Mouse (Mus musculus) olfactory bulb, adult 2 months (tissue): ENCODE data around the gene Ptn. TPM values are rescaled to one million over a fixed set of nuclear protein-coding genes. Genes with fewer than 3 reads are reported as not detected.

Experiments used
- H3K27ac ChIP-seq: fragments of 200-500 bp; 2 replicates; pipeline ENCODE4 v1.5.1; 2012; ENCODE audit warnings: low read depth, low read length; ENCODE audit not compliant: insufficient read depth
- H3K4me1 ChIP-seq: fragments of 200-500 bp; 2 replicates; pipeline ENCODE4 v1.6.1; 2012; ENCODE audit warnings: low read length; ENCODE audit not compliant: control insufficient read depth, insufficient read depth
- H3K4me3 ChIP-seq: fragments of 200-500 bp; 2 replicates; pipeline ENCODE4 v1.5.1; 2012; ENCODE audit warnings: mild to moderate bottlenecking, low read depth, low read length, moderate library complexity; ENCODE audit not compliant: insufficient read depth
- CTCF ChIP-seq: fragments of 200-500 bp; IDR thresholded peaks from 2 replicates; pipeline ENCODE4 v1.5.1; 2012; ENCODE audit warnings: low read depth, mild to moderate bottlenecking, low read length, moderate library complexity; ENCODE audit not compliant: insufficient read depth
- POLR2A ChIP-seq: fragments of 200-500 bp; IDR thresholded peaks from 2 replicates; pipeline ENCODE4 v1.6.1; 2012; ENCODE audit warnings: mild to moderate bottlenecking, low read depth, low read length, moderate library complexity; ENCODE audit not compliant: insufficient read depth
- WGBS: fragments of 180-500 bp; shearing (Covaris S2); methylation state at CpG from one replicate; pipeline ENCODE4 v1.1.7; 2018; 5-methylcytosine and 5-hydroxymethylcytosine counted together
- polyA plus RNA-seq: library from polyadenylated mRNA; stranded (reverse); fragments of >200 nt; gene quantifications from 2 replicates; pipeline ENCODE4 v1.2.4, GENCODE M21; 2012; ENCODE audit warnings: low replicate concordance; ENCODE audit not compliant: missing spikeins, insufficient read depth, insufficient read length

Gene Ptn
- polyA plus RNA-seq, 1 experiment, result 318 TPM

- TF ChIP-seq POLR2A (no peak), CTCF (no peak)
- Histone ChIP-seq H3K27ac (no peak overlapping the region), H3K4me3 (no peak overlapping the region), H3K4me1 (0 out of 2 replicates have a peak, but pooled peaks cover 2% of the 10 kb centered on the region)
- 47% methylated on average over 7 of the region's 7 CpGs for WGBS
These were observed 32.3 kb downstream of the Ptn start for GRCm38 (mm10) chr6:36777567-36778337.

- 57% methylated on average over 2 of the region's 2 CpGs for WGBS
- no peak overlapping the region for H3K27ac ChIP-seq
- TF ChIP-seq POLR2A (no peak), CTCF (no peak)
- H3K4me3 ChIP-seq, result no peak overlapping the region
- H3K4me1 ChIP-seq, result peaks cover 5% of the 10 kb centered on the region; the same call in 1 of the 2 replicates
These were observed 33.0 kb downstream of the Ptn start for GRCm38 (mm10) chr6:36777039-36777438.

- TF ChIP-seq POLR2A (no peak), CTCF (no peak)
- WGBS, result 67% methylated on average over 10 of the region's 10 CpGs
- H3K4me1 ChIP-seq, result peaks cover 5% of the 10 kb centered on the region; the same call in 1 of the 2 replicates
- H3K4me3 ChIP-seq, result no peak overlapping the region
- no peak overlapping the region for H3K27ac ChIP-seq
These were observed 34.2 kb downstream of the Ptn start for GRCm38 (mm10) chr6:36775647-36776360.

- Histone ChIP-seq H3K4me1 (peaks cover 5% of the 10 kb centered on the region; the same call in 1 of the 2 replicates), H3K4me3 (no peak overlapping the region), H3K27ac (no peak overlapping the region)
- WGBS, result 70% methylated on average over 2 of the region's 2 CpGs
- TF ChIP-seq POLR2A, result no peak
- TF ChIP-seq CTCF, result no peak
These were observed 37.5 kb downstream of the Ptn start for GRCm38 (mm10) chr6:36772541-36772940.

GRCm38 (mm10) chr6:36769012-36769411 lies 41.0 kb downstream of the Ptn start:
- Histone ChIP-seq H3K4me1 (peaks cover 3% of the 10 kb centered on the region; the same call in 1 of the 2 replicates), H3K4me3 (no peak overlapping the region), H3K27ac (no peak overlapping the region)
- TF ChIP-seq CTCF (no peak), POLR2A (no peak)
- 51% methylated on average over 3 of the region's 3 CpGs for WGBS

GRCm38 (mm10) chr6:36766941-36767340 lies 43.1 kb downstream of the Ptn start:
- Histone ChIP-seq H3K27ac (no peak overlapping the region), H3K4me1 (no peaks in the 10 kb centered on the region; the same call in 1 of the 2 replicates), H3K4me3 (no peak overlapping the region)
- TF ChIP-seq POLR2A (no peak), CTCF (no peak)
- 72% methylated on average over 3 of the region's 3 CpGs for WGBS

GRCm38 (mm10) chr6:36755001-36755885 lies 54.8 kb downstream of the Ptn start:
- WGBS, result 37% methylated on average over 10 of the region's 10 CpGs
- no peak for TF ChIP-seq CTCF
- no peak for TF ChIP-seq POLR2A
- no peaks in the 10 kb centered on the region for H3K4me1 ChIP-seq
- no peak overlapping the region for H3K27ac ChIP-seq
- no peak overlapping the region for H3K4me3 ChIP-seq

- 0 out of 2 replicates have a peak overlapping the region, but pooled peaks have one; percentile 51 for H3K27ac ChIP-seq
- no peak overlapping the region for H3K4me3 ChIP-seq
- no peak for TF ChIP-seq POLR2A
- no peak for TF ChIP-seq CTCF
- no peaks in the 10 kb centered on the region for H3K4me1 ChIP-seq
- 21% methylated on average over 6 of the region's 6 CpGs for WGBS
These were observed 57.1 kb downstream of the Ptn start for GRCm38 (mm10) chr6:36752887-36753286.
